Mouse (Mus musculus): ENCODE measurements around the gene Rpusd4. TPM values are rescaled to one million over a fixed set of nuclear protein-coding genes. Genes with fewer than 3 reads are reported as not detected.

Gene Rpusd4
- polyA plus RNA-seq, 1 experiment: 11.7 TPM

DNA sequence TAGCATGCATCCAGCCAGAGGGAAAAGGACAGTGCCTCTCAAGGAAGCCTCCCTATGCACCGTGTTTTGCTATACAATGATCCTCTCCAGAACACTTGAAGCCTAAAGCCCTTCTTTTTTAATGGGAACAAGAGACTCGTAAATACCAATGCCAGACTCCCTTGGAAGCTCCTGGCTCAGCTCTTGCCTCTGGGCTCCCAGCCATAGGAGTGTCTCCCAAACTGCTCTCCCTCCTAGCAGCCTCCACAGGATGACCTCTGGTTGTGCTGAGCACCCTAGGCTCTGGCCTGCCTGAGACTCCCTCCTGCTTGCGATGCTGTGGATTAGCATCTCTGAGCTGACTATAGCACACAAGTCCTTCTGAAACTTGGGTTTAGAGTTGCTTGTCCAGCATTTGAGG is 44.9 kb downstream of the Rpusd4 start:
- 15% methylated on average over 3 of the region's 3 CpGs for whole genome bisulfite sequencing
- H3K27ac ChIP-seq (ENCODE audit: insufficient read depth, low read length): no peak overlapping the region
- H3K27me3 ChIP-seq (ENCODE audit: control insufficient read depth, insufficient read depth, low read length): no peaks in the 10 kb centered on the region
- no peak overlapping the region for H3K4me3 ChIP-seq (replicated peaks; ENCODE audit: insufficient read depth, low read depth, low read length)
- H3K4me1 ChIP-seq (ENCODE audit: control insufficient read depth, insufficient read depth, low read length): peaks cover 18% of the 10 kb centered on the region
- DNase-seq: peak; percentile 76 to 80
- TF ChIP-seq POLR2A (IDR thresholded peaks at IDR 0.05; ENCODE audit: borderline replicate concordance, insufficient read depth, low read length) (no peak), CTCF (IDR thresholded peaks at IDR 0.05; ENCODE audit: borderline replicate concordance, insufficient read depth, low read depth, low read length) (no peak)

DNA sequence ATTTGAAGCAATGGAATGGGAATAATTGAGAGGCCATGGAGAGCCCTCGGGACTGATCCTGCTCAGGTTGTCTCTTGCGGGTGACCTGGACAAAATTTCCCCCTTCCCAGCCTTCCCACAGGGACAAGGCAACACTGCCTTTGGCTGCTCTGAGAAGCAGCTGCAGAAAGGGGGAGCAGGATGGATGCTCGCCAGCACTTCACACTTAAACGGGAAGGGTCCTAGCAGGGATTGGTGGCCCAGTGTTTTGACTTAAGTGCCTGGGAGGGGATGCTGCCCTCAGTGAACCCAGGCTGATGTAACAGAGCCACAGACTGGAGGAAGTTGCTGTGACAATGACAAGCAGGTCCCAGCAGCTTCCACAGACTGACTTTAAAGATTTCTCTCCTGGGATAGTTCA is 45.9 kb downstream of the Rpusd4 start:
- TF ChIP-seq POLR2A (IDR thresholded peaks at IDR 0.05; ENCODE audit: borderline replicate concordance, insufficient read depth, low read length): no peak
- no peak for TF ChIP-seq CTCF (IDR thresholded peaks at IDR 0.05; ENCODE audit: borderline replicate concordance, insufficient read depth, low read depth, low read length)
- Histone ChIP-seq H3K27me3 (ENCODE audit: control insufficient read depth, insufficient read depth, low read length) (no peaks in the 10 kb centered on the region), H3K27ac (ENCODE audit: insufficient read depth, low read length) (no peak overlapping the region), H3K4me1 (ENCODE audit: control insufficient read depth, insufficient read depth, low read length) (peaks cover 18% of the 10 kb centered on the region), H3K4me3 (replicated peaks; ENCODE audit: insufficient read depth, low read depth, low read length) (no peak overlapping the region)
- DNase-seq: no peak
- WGBS: 45% methylated on average over 4 of the region's 4 CpGs

DNA sequence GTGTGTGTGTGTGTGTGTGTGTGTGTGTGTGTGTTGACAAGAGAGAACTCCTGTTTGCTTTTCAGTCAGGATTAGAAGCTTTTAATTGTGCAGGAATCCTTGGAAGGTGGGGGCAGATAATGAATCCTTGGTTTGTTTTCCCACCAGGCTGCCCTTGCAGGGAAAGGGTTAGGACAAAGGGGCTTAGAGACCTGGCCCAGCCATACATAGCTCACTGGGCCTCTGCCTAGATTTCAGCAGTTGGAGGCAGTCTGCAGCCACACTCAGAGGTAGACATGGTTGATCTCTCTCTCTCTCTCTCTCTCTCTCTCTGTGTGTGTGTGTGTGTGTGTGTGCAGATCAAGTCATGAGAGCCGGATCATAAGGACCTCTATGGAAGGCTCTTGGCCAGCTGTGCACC is 46.6 kb downstream of the Rpusd4 start:
- Histone ChIP-seq H3K27me3 (ENCODE audit: control insufficient read depth, insufficient read depth, low read length) (no peaks in the 10 kb centered on the region), H3K27ac (ENCODE audit: insufficient read depth, low read length) (no peak overlapping the region), H3K4me3 (replicated peaks; ENCODE audit: insufficient read depth, low read depth, low read length) (no peak overlapping the region), H3K4me1 (ENCODE audit: control insufficient read depth, insufficient read depth, low read length) (peaks cover 18% of the 10 kb centered on the region)
- TF ChIP-seq CTCF (IDR thresholded peaks at IDR 0.05; ENCODE audit: borderline replicate concordance, insufficient read depth, low read depth, low read length): no peak
- TF ChIP-seq POLR2A (IDR thresholded peaks at IDR 0.05; ENCODE audit: borderline replicate concordance, insufficient read depth, low read length): no peak
- DNase-seq: no peak
- 88% methylated on average over 1 of the region's 1 CpGs for WGBS

DNA sequence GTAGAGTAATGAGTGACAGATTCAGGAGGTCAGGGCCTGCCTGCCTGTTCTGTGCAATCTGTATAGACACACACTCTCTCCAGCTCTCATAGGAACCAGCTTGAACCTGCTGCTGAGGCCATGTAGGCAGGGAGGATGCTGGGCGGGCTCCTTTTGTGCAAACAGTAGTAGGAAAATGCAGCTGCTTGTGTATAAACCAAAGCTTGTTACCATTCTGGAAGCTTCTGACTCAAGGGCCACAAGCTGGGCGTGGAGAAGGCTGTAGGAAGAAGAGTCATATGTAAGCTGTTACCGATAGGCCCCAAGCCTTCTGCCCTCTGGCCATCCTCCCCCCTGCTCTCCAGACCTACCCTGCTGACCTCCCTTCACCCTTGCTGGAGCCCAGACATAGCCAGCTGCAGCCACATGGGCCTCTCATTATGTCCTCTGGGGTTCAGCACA is 49.1 kb downstream of the Rpusd4 start:
- no peak for DNase-seq
- Histone ChIP-seq H3K27ac (ENCODE audit: insufficient read depth, low read length) (no peak overlapping the region), H3K4me3 (replicated peaks; ENCODE audit: insufficient read depth, low read depth, low read length) (no peak overlapping the region), H3K27me3 (ENCODE audit: control insufficient read depth, insufficient read depth, low read length) (no peaks in the 10 kb centered on the region), H3K4me1 (ENCODE audit: control insufficient read depth, insufficient read depth, low read length) (peaks cover 18% of the 10 kb centered on the region)
- TF ChIP-seq CTCF (IDR thresholded peaks at IDR 0.05; ENCODE audit: borderline replicate concordance, insufficient read depth, low read depth, low read length) (no peak), POLR2A (IDR thresholded peaks at IDR 0.05; ENCODE audit: borderline replicate concordance, insufficient read depth, low read length) (no peak)
- WGBS: 95% methylated on average over 3 of the region's 3 CpGs

DNA sequence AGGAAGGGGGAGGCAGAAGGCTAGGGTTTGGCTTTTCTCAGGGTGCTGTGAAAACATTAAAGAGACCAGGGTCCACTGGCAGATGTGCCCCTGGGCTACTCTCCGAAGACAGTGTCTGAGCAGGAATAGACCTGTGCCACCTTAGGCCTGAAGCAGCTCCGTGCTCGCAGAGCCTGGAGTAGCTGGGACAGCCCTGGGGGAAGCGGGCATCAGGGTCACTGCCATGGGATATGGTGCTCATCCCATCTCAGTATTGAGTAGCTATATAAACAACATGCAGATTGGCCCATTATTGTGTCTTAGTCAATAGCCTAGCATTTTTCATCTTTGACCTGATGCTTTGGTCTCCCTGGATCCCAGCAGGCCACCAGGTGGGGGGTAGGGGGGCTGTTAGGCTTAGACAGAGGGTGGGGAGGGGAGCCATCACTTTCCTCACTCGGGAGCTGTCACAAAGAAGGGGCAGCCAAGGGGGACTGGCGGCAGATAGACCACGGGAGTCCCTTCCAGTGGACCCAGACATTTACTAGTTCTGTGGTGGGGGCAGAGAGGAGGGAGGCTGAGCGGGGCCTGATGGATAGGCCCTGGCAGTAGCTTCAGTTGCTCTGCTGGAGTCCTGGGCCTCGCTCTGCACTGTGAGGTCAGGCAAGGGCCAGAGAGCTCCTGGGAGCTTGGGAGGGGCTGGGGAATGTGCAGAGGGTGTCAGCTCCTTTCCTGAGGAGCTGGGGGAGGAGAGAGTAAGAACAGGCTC is 49.7 kb downstream of the Rpusd4 start:
- no peak overlapping the region for H3K27ac ChIP-seq (ENCODE audit: insufficient read depth, low read length)
- WGBS: 81% methylated on average over 9 of the region's 9 CpGs
- H3K27me3 ChIP-seq (ENCODE audit: control insufficient read depth, insufficient read depth, low read length): no peaks in the 10 kb centered on the region
- H3K4me3 ChIP-seq (replicated peaks; ENCODE audit: insufficient read depth, low read depth, low read length): no peak overlapping the region
- no peak for TF ChIP-seq POLR2A (IDR thresholded peaks at IDR 0.05; ENCODE audit: borderline replicate concordance, insufficient read depth, low read length)
- TF ChIP-seq CTCF (IDR thresholded peaks at IDR 0.05; ENCODE audit: borderline replicate concordance, insufficient read depth, low read depth, low read length): no peak
- DNase-seq: no peak
- H3K4me1 ChIP-seq (ENCODE audit: control insufficient read depth, insufficient read depth, low read length): peaks cover 12% of the 10 kb centered on the region

DNA sequence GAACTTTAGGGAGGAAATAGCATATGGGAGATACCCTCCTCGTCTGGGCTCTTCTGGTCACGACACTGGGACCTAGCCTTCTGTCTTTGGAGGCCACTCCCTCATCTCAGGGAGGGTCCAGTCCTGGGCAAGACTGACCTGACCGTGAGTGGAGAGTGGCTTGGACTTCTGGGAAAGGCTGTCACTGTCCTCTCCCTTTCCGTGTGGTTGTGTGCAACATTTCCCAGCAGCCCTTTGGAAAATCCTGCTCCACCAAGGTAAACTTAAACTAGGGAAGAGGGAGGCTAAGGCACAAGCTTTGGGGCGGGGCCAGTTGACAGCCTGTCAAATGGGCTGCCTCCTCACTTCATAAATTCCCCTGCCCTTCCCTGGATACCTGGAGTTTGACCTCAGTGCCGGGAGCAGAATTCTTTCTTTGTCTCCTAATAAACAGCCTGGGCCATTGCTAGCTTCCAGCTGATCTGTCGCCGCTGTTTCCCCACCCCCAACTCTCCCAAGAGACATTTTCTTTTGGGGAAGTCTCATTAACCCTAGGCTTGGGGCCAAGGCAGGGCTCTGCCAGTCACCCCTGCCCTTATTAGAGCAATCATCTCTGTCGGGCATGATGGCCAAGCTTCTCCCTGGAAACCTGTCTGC is 51.0 kb downstream of the Rpusd4 start:
- no peak overlapping the region for H3K27ac ChIP-seq (ENCODE audit: insufficient read depth, low read length)
- 65% methylated on average over 9 of the region's 9 CpGs for WGBS
- no peaks in the 10 kb centered on the region; the same call in 1 of the 2 replicates for H3K27me3 ChIP-seq (ENCODE audit: control insufficient read depth, insufficient read depth, low read length)
- no peak overlapping the region for H3K4me3 ChIP-seq (replicated peaks; ENCODE audit: insufficient read depth, low read depth, low read length)
- H3K4me1 ChIP-seq (ENCODE audit: control insufficient read depth, insufficient read depth, low read length): peaks cover 1% of the 10 kb centered on the region; the same call in 1 of the 2 replicates
- TF ChIP-seq CTCF (IDR thresholded peaks at IDR 0.05; ENCODE audit: borderline replicate concordance, insufficient read depth, low read depth, low read length) (no peak), POLR2A (IDR thresholded peaks at IDR 0.05; ENCODE audit: borderline replicate concordance, insufficient read depth, low read length) (no peak)
- DNase-seq: no peak

DNA sequence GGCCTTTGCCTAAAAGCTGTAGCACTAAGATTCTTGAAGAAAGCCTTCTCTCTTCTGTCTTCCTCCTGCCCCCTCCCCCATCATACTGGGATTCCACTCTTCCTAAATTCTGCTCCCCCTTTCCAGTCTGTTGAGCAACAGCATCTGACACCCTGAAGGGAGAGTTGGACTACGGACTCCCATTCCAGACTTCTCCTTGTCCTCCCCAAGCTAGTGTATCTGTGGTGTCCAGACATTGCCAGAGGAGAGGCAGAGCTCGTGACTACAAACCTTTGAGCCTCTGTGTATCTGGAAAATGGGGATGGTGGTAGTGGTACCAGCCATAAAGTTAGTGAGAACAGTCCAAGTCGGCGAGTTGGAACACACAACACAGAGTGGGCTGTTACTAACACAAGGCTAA is 52.6 kb downstream of the Rpusd4 start:
- TF ChIP-seq POLR2A (IDR thresholded peaks at IDR 0.05; ENCODE audit: borderline replicate concordance, insufficient read depth, low read length) (no peak), CTCF (IDR thresholded peaks at IDR 0.05; ENCODE audit: borderline replicate concordance, insufficient read depth, low read depth, low read length) (no peak)
- WGBS: 90% methylated on average over 4 of the region's 4 CpGs
- Histone ChIP-seq H3K27me3 (ENCODE audit: control insufficient read depth, insufficient read depth, low read length) (no peaks in the 10 kb centered on the region; the same call in 1 of the 2 replicates), H3K4me3 (replicated peaks; ENCODE audit: insufficient read depth, low read depth, low read length) (no peak overlapping the region), H3K27ac (ENCODE audit: insufficient read depth, low read length) (no peak overlapping the region), H3K4me1 (ENCODE audit: control insufficient read depth, insufficient read depth, low read length) (no peaks in the 10 kb centered on the region)
- DNase-seq: no peak

DNA sequence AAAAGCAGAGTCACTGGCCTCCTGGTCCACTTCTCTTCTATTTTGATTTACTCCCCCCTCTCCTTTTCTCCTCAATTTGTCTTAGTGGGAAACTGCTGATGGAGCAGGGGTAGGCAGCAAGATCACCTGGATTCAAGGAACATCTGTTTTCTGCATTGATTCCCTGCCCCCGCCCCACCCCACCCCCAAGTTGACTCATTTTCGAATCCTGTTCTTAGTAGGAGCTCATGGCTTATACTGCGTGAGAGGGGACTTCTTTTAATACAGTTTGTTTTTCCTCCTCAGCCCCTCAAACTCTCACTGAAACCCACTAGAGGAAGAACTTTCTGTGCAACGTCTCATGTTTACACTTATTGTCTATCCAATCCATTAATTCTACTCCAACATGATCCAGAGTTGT is 56.3 kb downstream of the Rpusd4 start:
- TF ChIP-seq POLR2A (IDR thresholded peaks at IDR 0.05; ENCODE audit: borderline replicate concordance, insufficient read depth, low read length) (no peak), CTCF (IDR thresholded peaks at IDR 0.05; ENCODE audit: borderline replicate concordance, insufficient read depth, low read depth, low read length) (no peak)
- 95% methylated on average over 4 of the region's 4 CpGs for WGBS
- DNase-seq: no peak
- no peak overlapping the region for H3K27ac ChIP-seq (ENCODE audit: insufficient read depth, low read length)
- no peak overlapping the region for H3K4me3 ChIP-seq (replicated peaks; ENCODE audit: insufficient read depth, low read depth, low read length)
- no peaks in the 10 kb centered on the region; the same call in 1 of the 2 replicates for H3K27me3 ChIP-seq (ENCODE audit: control insufficient read depth, insufficient read depth, low read length)
- no peaks in the 10 kb centered on the region for H3K4me1 ChIP-seq (ENCODE audit: control insufficient read depth, insufficient read depth, low read length)
